Mouse (Mus musculus): ENCODE data around the gene Samsn1.

GRCm38 (mm10) chr16:75875896-75876295 is 146.2 kb downstream of the Samsn1 start:
- TF ChIP-seq CTCF (IDR thresholded peaks at IDR 0.05; ENCODE audit: borderline replicate concordance, control insufficient read depth, extremely low read depth, insufficient read depth, low read length, poor library complexity) (no peak), POLR2A (IDR thresholded peaks at IDR 0.05; ENCODE audit: control insufficient read depth, extremely low read depth, insufficient read depth, low read length, poor library complexity) (no peak)
